Mouse (Mus musculus): ENCODE results near the gene Park7. TPM values are rescaled to one million over a fixed set of nuclear protein-coding genes. Genes with fewer than 3 reads are reported as not detected.

Gene Park7
- total and polyA plus RNA-seq, 3 experiments: 337 to 555 (median 495) TPM

- no peaks in the 10 kb centered on the region for H3K4me1 ChIP-seq (ENCODE audit: control insufficient read depth in 1 of 2, insufficient read depth in 2 of 2)
- no peaks in the 10 kb centered on the region for H3K79me2 ChIP-seq (replicated peaks; ENCODE audit: control insufficient read depth, extremely low read depth, insufficient read depth, poor library complexity, severe bottlenecking)
- H3K27ac ChIP-seq (ENCODE audit: insufficient read depth, low read depth): no peak overlapping the region
- H3K4me2 ChIP-seq (ENCODE audit: insufficient read depth, low read depth, poor library complexity, severe bottlenecking): no peak overlapping the region
- in situ Hi-C loops (cut with MboI; ENCODE audit: low pct_ligation_motif_present, low pct_unique_long_range_greater_than_20kb, low sequenced_read_pairs) (no loop called here), dilution Hi-C loops (cut with MboI; ENCODE audit: extremely low pct_ligation_motif_present, extremely low pct_unique_long_range_greater_than_20kb, low sequenced_read_pairs) (no loop called here)
- H3K27me3 ChIP-seq (replicated peaks): no peaks in the 10 kb centered on the region
- H3K36me3 ChIP-seq (replicated peaks in 1 of 2; ENCODE audit: control insufficient read depth in 1 of 2, insufficient read depth in 1 of 2, low read length in 1 of 2): no peaks in the 10 kb centered on the region
- no peaks in the 10 kb centered on the region for H3K9me3 ChIP-seq (replicated peaks; ENCODE audit: low read length)
- no peak overlapping the region for H3K4me3 ChIP-seq (replicated peaks in 1 of 3; ENCODE audit: low read depth in 2 of 3, low read length in 2 of 3, poor library complexity in 1 of 3)
- TF ChIP-seq CTCF (conservative IDR thresholded peaks at IDR 0.05 in 1 of 2, IDR thresholded peaks at IDR 0.05 in 1 of 2; ENCODE audit: low read depth in 2 of 2, low read length in 2 of 2): no peak
- no peak for TF ChIP-seq POLR2AphosphoS2 (IDR thresholded peaks at IDR 0.05; ENCODE audit: low read depth, low read length)
- TF ChIP-seq PAX5 (IDR thresholded peaks at IDR 0.05; ENCODE audit: low read length): no peak
- no peak for TF ChIP-seq MXI1 (IDR thresholded peaks at IDR 0.05; ENCODE audit: low read depth, low read length)
- TF ChIP-seq JUND (conservative IDR thresholded peaks at IDR 0.05; ENCODE audit: low read depth, low read length): no peak
- no peak for TF ChIP-seq MAZ (IDR thresholded peaks at IDR 0.05; ENCODE audit: low read depth, low read length)
- TF ChIP-seq KAT2A (IDR thresholded peaks at IDR 0.05; ENCODE audit: insufficient replicate concordance, low read length): no peak
- TF ChIP-seq ZMIZ1 (IDR thresholded peaks at IDR 0.05; ENCODE audit: low read depth, low read length): no peak
- TF ChIP-seq RAD21 (IDR thresholded peaks at IDR 0.05; ENCODE audit: low read depth, low read length): no peak
- TF ChIP-seq CHD2 (IDR thresholded peaks at IDR 0.05; ENCODE audit: low read length): no peak
- TF ChIP-seq UBTF (IDR thresholded peaks at IDR 0.05; ENCODE audit: low read depth, low read length): no peak
- TF ChIP-seq MAFK (IDR thresholded peaks at IDR 0.05; ENCODE audit: insufficient replicate concordance, low read length): no peak
- TF ChIP-seq EP300 (IDR thresholded peaks at IDR 0.05; ENCODE audit: low read length): no peak
- TF ChIP-seq GABPA (IDR thresholded peaks at IDR 0.05; ENCODE audit: insufficient replicate concordance, low read depth, low read length): no peak
- no peak for TF ChIP-seq ZNF384 (IDR thresholded peaks at IDR 0.05; ENCODE audit: low read depth, low read length)
- H3K9ac ChIP-seq (ENCODE audit: insufficient read depth, low read depth): no peak overlapping the region
- no peak for DNase-seq (ENCODE audit: extremely low read depth)
These were observed 61.8 kb downstream of the Park7 start for GRCm38 (mm10) chr4:150852479-150852878.

GRCm38 (mm10) chr4:150852045-150852444 is 62.2 kb downstream of the Park7 start:
- Histone ChIP-seq H3K27me3 (replicated peaks) (no peaks in the 10 kb centered on the region), H3K36me3 (replicated peaks in 1 of 2; ENCODE audit: control insufficient read depth in 1 of 2, insufficient read depth in 1 of 2, low read length in 1 of 2) (no peaks in the 10 kb centered on the region), H3K79me2 (replicated peaks; ENCODE audit: control insufficient read depth, extremely low read depth, insufficient read depth, poor library complexity, severe bottlenecking) (no peaks in the 10 kb centered on the region), H3K9ac (ENCODE audit: insufficient read depth, low read depth) (no peak overlapping the region), H3K4me1 (ENCODE audit: control insufficient read depth in 1 of 2, insufficient read depth in 2 of 2) (no peaks in the 10 kb centered on the region), H3K4me2 (ENCODE audit: insufficient read depth, low read depth, poor library complexity, severe bottlenecking) (no peak overlapping the region), H3K27ac (ENCODE audit: insufficient read depth, low read depth) (no peak overlapping the region), H3K4me3 (replicated peaks in 1 of 3; ENCODE audit: low read depth in 2 of 3, low read length in 2 of 3, poor library complexity in 1 of 3) (no peak overlapping the region), H3K9me3 (replicated peaks; ENCODE audit: low read length) (no peaks in the 10 kb centered on the region)
- in situ Hi-C loops (cut with MboI; ENCODE audit: low pct_ligation_motif_present, low pct_unique_long_range_greater_than_20kb, low sequenced_read_pairs): no loop called here
- TF ChIP-seq RAD21 (IDR thresholded peaks at IDR 0.05; ENCODE audit: low read depth, low read length): no peak
- DNase-seq (ENCODE audit: extremely low read depth): no peak
- dilution Hi-C loops (cut with MboI; ENCODE audit: extremely low pct_ligation_motif_present, extremely low pct_unique_long_range_greater_than_20kb, low sequenced_read_pairs): no loop called here

GRCm38 (mm10) chr4:150850893-150851292 is 63.3 kb downstream of the Park7 start:
- no peak overlapping the region for H3K4me2 ChIP-seq (ENCODE audit: insufficient read depth, low read depth, poor library complexity, severe bottlenecking)
- dilution Hi-C loops (cut with MboI; ENCODE audit: extremely low pct_ligation_motif_present, extremely low pct_unique_long_range_greater_than_20kb, low sequenced_read_pairs): no loop called here
- no peak overlapping the region for H3K9ac ChIP-seq (ENCODE audit: insufficient read depth, low read depth)
- no peaks in the 10 kb centered on the region for H3K4me1 ChIP-seq (ENCODE audit: control insufficient read depth in 1 of 2, insufficient read depth in 2 of 2)
- H3K4me3 ChIP-seq (replicated peaks in 1 of 3; ENCODE audit: low read depth in 2 of 3, low read length in 2 of 3, poor library complexity in 1 of 3): no peak overlapping the region
- no peak for DNase-seq (ENCODE audit: extremely low read depth)
- H3K9me3 ChIP-seq (replicated peaks; ENCODE audit: low read length): no peaks in the 10 kb centered on the region
- no peaks in the 10 kb centered on the region for H3K27me3 ChIP-seq (replicated peaks)
- H3K27ac ChIP-seq (ENCODE audit: insufficient read depth, low read depth): no peak overlapping the region
- H3K36me3 ChIP-seq (replicated peaks in 1 of 2; ENCODE audit: control insufficient read depth in 1 of 2, insufficient read depth in 1 of 2, low read length in 1 of 2): no peaks in the 10 kb centered on the region
- H3K79me2 ChIP-seq (replicated peaks; ENCODE audit: control insufficient read depth, extremely low read depth, insufficient read depth, poor library complexity, severe bottlenecking): no peaks in the 10 kb centered on the region
- in situ Hi-C loops (cut with MboI; ENCODE audit: low pct_ligation_motif_present, low pct_unique_long_range_greater_than_20kb, low sequenced_read_pairs): no loop called here
- TF ChIP-seq PAX5 (IDR thresholded peaks at IDR 0.05; ENCODE audit: low read length) (no peak), MYC (IDR thresholded peaks at IDR 0.05; ENCODE audit: low read depth, low read length) (no peak), JUN (IDR thresholded peaks at IDR 0.05; ENCODE audit: insufficient read depth, low read depth, low read length) (no peak), NRF1 (IDR thresholded peaks at IDR 0.05; ENCODE audit: low read depth, low read length) (no peak), BHLHE40 (IDR thresholded peaks at IDR 0.05; ENCODE audit: low read depth, low read length) (no peak), RCOR1 (conservative IDR thresholded peaks at IDR 0.05; ENCODE audit: low read depth, low read length) (no peak), E2F4 (IDR thresholded peaks at IDR 0.05; ENCODE audit: insufficient replicate concordance, low read depth, low read length) (no peak), POLR2AphosphoS2 (IDR thresholded peaks at IDR 0.05; ENCODE audit: low read depth, low read length) (no peak), MAZ (IDR thresholded peaks at IDR 0.05; ENCODE audit: low read depth, low read length) (no peak), SMC3 (IDR thresholded peaks at IDR 0.05; ENCODE audit: low read depth, low read length) (no peak), ELF1 (IDR thresholded peaks at IDR 0.05; ENCODE audit: low read depth, low read length) (no peak), MAX (IDR thresholded peaks at IDR 0.05; ENCODE audit: low read length) (no peak), EP300 (IDR thresholded peaks at IDR 0.05; ENCODE audit: low read length) (no peak), MXI1 (IDR thresholded peaks at IDR 0.05; ENCODE audit: low read depth, low read length) (no peak), CHD2 (IDR thresholded peaks at IDR 0.05; ENCODE audit: low read length) (no peak), CHD1 (IDR thresholded peaks at IDR 0.05; ENCODE audit: low read depth, low read length) (no peak), GABPA (IDR thresholded peaks at IDR 0.05; ENCODE audit: insufficient replicate concordance, low read depth, low read length) (no peak), ETS1 (conservative IDR thresholded peaks at IDR 0.05; ENCODE audit: low read depth, low read length) (no peak), ZNF384 (IDR thresholded peaks at IDR 0.05; ENCODE audit: low read depth, low read length) (no peak)

All from CH12.LX (cell line).